Mouse (Mus musculus) hindlimb bud, embryonic 11.5 days (tissue): ENCODE data around the gene Slu7.
A peak's percentile ranks its signal among the peaks of the same experiment; 100 is the strongest.

Experiments used
- DNase-seq: peaks from one replicate; pipeline ENCODE4 v3.0.0-alpha.2; 2012; ENCODE audit warnings: low read depth, low spot score; ENCODE audit errors: extremely low spot score

Slu7 gene

DNA sequence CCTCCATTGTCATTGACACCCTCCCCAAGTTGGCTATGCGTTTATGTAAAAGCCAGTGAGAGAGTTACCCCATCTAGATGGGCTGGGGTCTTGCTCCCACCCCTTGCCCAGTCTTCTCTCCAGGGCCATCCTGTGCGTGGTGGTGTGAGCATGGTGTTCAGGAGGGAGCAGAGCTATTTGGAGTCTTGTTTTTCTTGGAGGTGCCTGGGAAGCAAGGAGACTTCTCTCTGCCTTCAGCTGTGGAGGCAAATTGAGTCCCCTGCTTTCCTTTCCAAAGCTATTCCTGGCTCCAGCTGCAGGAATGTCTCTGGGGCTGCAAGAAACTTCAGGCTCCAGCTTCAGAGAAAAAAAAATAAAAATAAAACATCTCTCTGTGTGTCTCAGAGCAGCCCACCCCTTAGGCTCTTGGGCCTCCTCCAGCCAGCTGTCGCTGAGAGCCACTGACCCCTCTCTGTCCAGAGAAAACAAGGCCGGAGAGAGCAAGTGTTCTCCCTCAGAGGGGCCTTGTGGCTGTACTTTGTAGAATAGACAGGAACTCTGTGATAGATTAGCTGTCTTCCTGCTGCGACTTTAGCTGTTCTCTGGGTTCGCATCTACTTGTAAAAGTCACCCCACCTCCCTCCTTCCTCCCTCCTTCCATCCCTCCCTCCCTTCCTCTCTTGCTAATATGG is 49.7 kb downstream of the Slu7 start:
- no peak for DNase-seq

DNA sequence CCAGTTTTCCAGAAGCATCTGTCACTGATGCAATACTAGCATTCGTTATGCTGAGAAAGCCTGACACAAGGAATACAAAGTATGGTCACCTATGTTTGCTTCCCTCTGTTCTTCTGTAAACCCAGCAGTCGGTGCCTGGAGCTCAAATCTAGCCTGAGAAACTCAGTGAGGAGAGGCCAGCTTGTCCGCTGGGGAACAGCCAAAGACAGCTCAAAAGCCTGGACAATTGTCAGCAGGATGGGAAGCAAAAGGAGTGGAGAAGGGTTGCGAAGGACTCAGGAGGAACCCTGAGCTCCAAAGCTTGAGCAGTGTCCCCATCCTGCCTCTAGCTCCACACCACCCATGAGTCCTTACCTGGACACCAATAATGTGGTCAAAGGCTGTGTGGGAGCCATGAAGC is 50.5 kb downstream of the Slu7 start:
- DNase-seq, result no peak

DNA sequence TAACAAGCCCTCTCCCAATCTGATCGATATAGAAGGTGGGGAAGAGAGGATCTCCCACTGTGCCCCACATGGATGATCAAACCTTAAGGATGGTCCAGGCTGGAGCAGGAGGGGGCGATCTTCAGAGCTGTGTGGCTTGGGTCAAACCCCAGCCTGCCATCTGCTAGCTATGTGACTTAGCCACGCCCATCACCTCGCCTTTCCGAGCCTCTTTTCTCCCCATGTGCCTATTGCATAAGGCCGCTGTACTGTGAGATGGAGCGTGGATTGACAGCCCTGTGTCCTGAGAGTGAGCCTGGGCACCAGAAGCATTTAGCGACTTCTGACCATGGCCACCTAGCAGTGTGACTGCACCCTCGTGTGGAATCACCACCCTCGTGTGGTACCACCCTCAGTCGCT is 51.1 kb downstream of the Slu7 start:
- no peak for DNase-seq

DNA sequence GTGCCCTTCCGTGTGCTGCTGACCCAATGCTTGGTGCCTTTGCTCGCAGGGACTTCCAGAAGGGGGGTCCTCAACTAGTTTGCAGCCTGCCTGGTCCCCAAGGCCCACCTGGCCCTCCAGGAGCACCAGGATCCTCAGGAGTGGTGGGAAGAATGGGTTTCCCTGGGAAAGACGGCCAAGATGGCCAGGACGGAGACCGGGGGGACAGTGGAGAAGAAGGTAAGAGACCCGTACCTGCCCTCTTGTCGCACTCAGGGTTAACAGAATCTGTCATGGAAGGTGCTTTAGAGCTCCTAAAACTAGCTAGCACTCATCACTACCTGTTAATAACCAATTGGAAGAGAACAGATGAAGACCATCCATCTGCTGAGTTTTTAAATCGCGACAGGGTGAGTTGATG is 52.3 kb downstream of the Slu7 start:
- DNase-seq, result no peak

DNA sequence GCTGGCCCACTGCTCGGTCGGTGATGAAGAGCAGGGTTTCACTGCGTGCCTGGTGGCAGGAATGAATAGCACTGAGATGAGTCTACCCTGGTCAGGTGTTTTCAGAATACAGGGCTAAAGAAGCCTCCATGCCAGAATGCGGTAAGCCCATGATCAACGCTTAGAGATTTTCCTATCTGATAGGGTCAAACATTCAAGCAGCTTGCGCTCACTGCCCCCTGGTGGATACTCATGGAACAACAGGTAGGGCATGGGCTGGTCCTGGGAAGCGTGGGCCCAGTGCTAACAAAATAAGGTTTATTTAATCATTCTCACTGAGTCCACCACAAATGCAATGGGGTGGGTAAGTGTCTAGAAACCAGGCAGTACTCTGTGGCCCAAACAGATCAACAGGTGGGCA is 59.1 kb downstream of the Slu7 start:
- DNase-seq, result peak; percentile 35

DNA sequence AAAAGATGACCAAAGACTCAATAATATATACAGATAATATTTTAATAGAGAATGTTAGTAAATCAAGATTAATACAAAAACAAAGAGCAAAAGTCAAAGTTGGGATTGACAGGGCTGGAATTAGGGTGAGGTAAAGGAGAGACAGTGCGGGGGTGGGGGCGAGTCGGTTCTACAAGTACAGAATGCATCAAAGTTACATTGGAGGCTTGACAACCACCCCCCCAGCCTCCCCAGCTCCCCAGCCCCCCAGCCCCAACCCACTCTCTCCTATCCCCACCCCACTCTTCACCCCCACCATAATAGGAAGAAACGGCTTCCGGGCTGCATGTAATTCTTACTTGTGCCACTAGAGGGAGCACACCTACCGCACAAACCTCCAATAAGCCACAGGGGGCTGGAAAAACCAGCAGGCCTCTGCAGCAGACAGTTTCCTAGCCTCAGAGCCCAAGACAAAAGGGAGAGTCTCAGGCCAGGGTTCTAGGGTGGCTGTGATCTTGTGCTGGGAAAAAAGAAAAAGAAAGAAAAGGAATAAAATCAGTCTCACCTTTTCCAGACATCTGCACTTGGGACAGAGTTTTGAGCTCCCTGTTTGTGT is 60.4 kb downstream of the Slu7 start:
- peak; percentile 68 for DNase-seq

DNA sequence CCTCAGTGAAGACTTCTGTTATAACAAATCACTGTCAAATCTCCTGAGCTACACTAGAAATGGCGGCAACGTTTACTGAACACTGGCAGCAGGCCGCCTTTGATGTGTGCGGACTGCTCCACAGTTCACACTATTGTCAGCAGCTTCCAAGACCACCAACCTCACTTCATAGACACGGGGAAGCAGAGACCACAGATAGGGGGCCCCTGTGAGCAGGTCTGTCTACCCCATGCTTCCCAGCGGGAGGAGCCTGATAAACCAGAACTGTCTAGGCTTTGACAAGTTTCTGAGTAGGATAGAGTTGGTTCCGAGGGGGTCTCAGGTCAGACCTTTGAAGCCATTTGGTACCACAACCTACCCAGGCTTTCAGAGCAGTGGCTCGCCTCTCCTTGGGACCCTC is 61.5 kb downstream of the Slu7 start:
- DNase-seq, result no peak

GRCm38 (mm10) chr11:43495532-43495931 is 62.0 kb downstream of the Slu7 start:
- DNase-seq, result no peak
